Mouse (Mus musculus): ENCODE measurements around the gene Gm42791.

DNA sequence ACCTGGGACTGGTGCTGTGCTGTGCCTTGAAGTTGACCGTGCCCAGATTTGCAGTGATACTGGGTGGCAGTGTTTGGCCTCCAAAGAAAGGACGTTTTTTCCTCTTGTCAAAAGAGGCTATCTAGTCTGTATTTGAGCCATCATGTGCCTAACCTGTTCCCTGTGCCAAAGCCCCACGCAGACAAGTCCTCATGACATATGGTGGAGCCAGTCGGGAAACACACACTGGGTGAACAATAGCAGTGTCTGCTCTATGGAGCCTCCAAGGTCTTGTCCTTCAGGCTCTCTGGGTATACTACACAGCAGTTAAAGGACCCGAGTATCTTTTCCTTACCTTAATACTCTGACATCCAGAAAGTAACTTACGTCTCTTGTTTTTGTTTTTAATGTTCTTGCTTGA is 48.3 kb upstream of the Gm42791 start:
- TF ChIP-seq TAL1 (IDR thresholded peaks at IDR 0.05; ENCODE audit: low read length), result no peak
- TF ChIP-seq GATA1 (IDR thresholded peaks at IDR 0.05; ENCODE audit: low read length), result no peak

Data from erythroblast, embryonic 14.5 days (primary cell).